Mouse (Mus musculus): ENCODE results near the gene Zfp683. TPM values are rescaled to one million over a fixed set of nuclear protein-coding genes. Genes with fewer than 3 reads are reported as not detected.

The Zfp683 gene
- polyA plus RNA-seq, 1 experiment from 2014 or later = not detected

- 87% methylated on average over 6 of the region's 6 CpGs for WGBS
- no peak overlapping the region for H3K4me2 ChIP-seq (replicated peaks)
- H3K4me3 ChIP-seq = no peak overlapping the region
- ATAC-seq (ENCODE audit: low FRiP score, low read depth) = no peak
- H3K9me3 ChIP-seq = no peaks in the 10 kb centered on the region
- H3K9ac ChIP-seq (replicated peaks) = no peak overlapping the region
- no peak overlapping the region for H3K27ac ChIP-seq (replicated peaks)
- H3K4me1 ChIP-seq = peaks cover 3% of the 10 kb centered on the region; the same call in 1 of the 2 replicates
- peaks cover 14% of the 10 kb centered on the region for H3K27me3 ChIP-seq
- no peaks in the 10 kb centered on the region for H3K36me3 ChIP-seq
Measured at GRCm38 (mm10) chr4:134058908-134059307, 5.3 kb downstream of the Zfp683 start.

DNA sequence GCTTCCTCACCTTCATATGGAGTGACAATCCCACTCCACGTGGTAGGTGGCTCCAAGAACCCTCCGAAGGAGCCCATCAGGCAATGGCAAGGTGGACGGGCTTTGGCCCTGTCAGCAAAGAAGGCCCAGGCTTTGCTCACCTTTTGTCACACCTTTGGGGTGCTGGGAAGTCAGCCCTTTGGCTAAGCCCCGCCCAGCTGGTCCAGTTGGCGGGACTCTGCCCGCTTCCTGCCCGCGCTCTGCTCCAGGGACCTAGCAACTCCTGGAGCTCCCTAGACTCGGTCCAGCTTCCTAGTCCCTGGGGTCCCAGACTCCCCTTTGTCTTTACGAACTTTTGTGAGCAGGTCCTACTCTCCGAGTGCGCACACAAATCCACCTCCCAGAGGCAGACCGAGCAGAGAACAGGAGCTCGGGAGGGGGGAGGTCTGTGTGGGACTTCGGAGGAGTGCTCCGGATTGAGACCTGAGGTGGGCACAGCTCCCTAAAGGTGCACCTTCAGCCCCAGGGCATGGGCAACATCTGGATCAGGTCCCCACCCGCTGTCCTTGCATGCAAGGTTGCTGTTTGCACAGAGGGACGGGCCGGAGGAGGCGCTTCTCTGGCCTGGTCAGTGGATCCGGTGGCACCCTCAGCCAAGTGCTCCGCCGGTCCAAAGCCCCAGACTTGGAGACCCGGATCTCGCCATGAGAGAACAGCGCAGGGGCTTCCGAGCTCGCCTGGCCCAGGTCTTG lies 6.7 kb downstream of the Zfp683 start, which contains the start of gene Crybg2:
Gene Crybg2, plus strand, starts transcription at position 681 of the 731 bp plus-strand sequence.
- Histone ChIP-seq H3K36me3 (no peaks in the 10 kb centered on the region), H3K9ac (replicated peaks) (no peak within 1 kb of the TSS), H3K27ac (replicated peaks) (no peak within 1 kb of the TSS), H3K9me3 (no peaks in the 10 kb centered on the region), H3K27me3 (peaks cover 23% of the 10 kb centered on the region), H3K4me2 (replicated peaks) (no peak within 1 kb of the TSS), H3K4me3 (no peak within 1 kb of the TSS), H3K4me1 (peaks cover 3% of the 10 kb centered on the region; the same call in 1 of the 2 replicates)
- 50% methylated on average over 28 of the region's 28 CpGs for WGBS
- ATAC-seq (ENCODE audit: low FRiP score, low read depth) = no peak

- H3K4me3 ChIP-seq = no peak overlapping the region
- H3K36me3 ChIP-seq = no peaks in the 10 kb centered on the region
- WGBS = 63% methylated on average over 17 of the region's 18 CpGs
- peaks cover 3% of the 10 kb centered on the region; the same call in 1 of the 2 replicates for H3K4me1 ChIP-seq
- H3K4me2 ChIP-seq (replicated peaks) = no peak overlapping the region
- H3K9ac ChIP-seq (replicated peaks) = no peak overlapping the region
- ATAC-seq (ENCODE audit: low FRiP score, low read depth) = no peak
- peaks cover 30% of the 10 kb centered on the region for H3K27me3 ChIP-seq
- H3K9me3 ChIP-seq = no peaks in the 10 kb centered on the region
- H3K27ac ChIP-seq (replicated peaks) = no peak overlapping the region
Measured at GRCm38 (mm10) chr4:134061166-134061830, 7.7 kb downstream of the Zfp683 start.

DNA sequence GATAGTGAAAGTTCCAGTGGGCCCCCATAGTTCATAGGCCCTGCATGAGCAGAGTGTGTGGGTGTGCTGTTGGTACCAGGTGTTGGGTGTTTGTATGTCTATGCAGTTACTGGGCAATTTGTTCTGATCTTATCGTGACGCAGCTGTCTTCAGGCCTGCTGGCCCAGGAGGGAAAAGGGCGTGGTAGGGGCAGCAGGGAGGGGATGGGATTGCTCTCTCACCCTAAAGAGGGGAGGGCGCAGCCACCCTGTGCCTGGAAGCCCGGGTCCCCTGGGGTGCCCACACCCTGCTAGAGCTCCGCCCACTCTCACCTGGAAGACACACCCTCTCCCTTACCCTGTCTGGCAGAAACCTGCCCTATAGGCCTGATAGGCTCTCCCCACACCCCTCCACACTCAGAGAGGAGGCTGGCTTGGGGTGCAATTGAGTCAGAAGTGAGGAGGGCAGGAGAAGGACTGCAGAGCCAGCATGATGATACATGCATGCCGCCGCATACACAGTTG lies 8.4 kb downstream of the Zfp683 start:
- peaks cover 36% of the 10 kb centered on the region for H3K27me3 ChIP-seq
- no peak for ATAC-seq (ENCODE audit: low FRiP score, low read depth)
- no peak overlapping the region for H3K4me2 ChIP-seq (replicated peaks)
- H3K4me1 ChIP-seq = peaks cover 3% of the 10 kb centered on the region; the same call in 1 of the 2 replicates
- no peaks in the 10 kb centered on the region for H3K9me3 ChIP-seq
- H3K9ac ChIP-seq (replicated peaks) = no peak overlapping the region
- H3K27ac ChIP-seq (replicated peaks) = no peak overlapping the region
- H3K4me3 ChIP-seq = no peak overlapping the region
- H3K36me3 ChIP-seq = no peaks in the 10 kb centered on the region
- 53% methylated on average over 8 of the region's 8 CpGs for WGBS

DNA sequence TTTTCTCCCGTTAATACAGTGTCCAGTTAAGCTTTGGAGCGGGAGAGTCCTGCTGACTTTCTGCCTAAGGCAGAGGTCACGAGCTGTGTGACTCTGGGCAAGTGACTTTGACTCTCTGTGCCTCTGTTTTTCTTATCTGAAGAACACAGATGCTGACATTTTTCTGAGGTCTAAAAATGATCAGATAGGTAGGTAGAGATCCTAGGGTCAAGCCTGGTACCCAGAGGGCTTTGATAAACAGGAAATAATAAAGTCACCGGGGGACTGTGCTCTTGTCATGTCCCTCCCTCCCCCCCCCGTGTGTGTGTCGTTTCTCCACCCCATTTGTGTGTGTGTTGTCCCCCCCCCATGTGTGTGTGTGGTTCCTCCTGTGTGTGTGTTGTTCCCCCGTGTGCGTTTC lies 8.9 kb downstream of the Zfp683 start:
- H3K4me1 ChIP-seq = peaks cover 3% of the 10 kb centered on the region; the same call in 1 of the 2 replicates
- H3K27me3 ChIP-seq = peaks cover 39% of the 10 kb centered on the region
- WGBS = 66% methylated on average over 8 of the region's 8 CpGs
- no peak overlapping the region for H3K4me2 ChIP-seq (replicated peaks)
- H3K9me3 ChIP-seq = no peaks in the 10 kb centered on the region
- no peak for ATAC-seq (ENCODE audit: low FRiP score, low read depth)
- H3K9ac ChIP-seq (replicated peaks) = no peak overlapping the region
- H3K4me3 ChIP-seq = no peak overlapping the region
- no peaks in the 10 kb centered on the region for H3K36me3 ChIP-seq
- no peak overlapping the region for H3K27ac ChIP-seq (replicated peaks)

- H3K27ac ChIP-seq (replicated peaks) = no peak overlapping the region
- H3K36me3 ChIP-seq = no peaks in the 10 kb centered on the region
- no peaks in the 10 kb centered on the region for H3K9me3 ChIP-seq
- H3K4me3 ChIP-seq = no peak overlapping the region
- 17% methylated on average over 22 of the region's 23 CpGs for WGBS
- H3K27me3 ChIP-seq = peaks cover 32% of the 10 kb centered on the region
- no peaks in the 10 kb centered on the region for H3K4me1 ChIP-seq
- no peak overlapping the region for H3K9ac ChIP-seq (replicated peaks)
- H3K4me2 ChIP-seq (replicated peaks) = no peak overlapping the region
- ATAC-seq (ENCODE audit: low FRiP score, low read depth) = no peak
Measured at GRCm38 (mm10) chr4:134065431-134066004, 11.9 kb downstream of the Zfp683 start.

DNA sequence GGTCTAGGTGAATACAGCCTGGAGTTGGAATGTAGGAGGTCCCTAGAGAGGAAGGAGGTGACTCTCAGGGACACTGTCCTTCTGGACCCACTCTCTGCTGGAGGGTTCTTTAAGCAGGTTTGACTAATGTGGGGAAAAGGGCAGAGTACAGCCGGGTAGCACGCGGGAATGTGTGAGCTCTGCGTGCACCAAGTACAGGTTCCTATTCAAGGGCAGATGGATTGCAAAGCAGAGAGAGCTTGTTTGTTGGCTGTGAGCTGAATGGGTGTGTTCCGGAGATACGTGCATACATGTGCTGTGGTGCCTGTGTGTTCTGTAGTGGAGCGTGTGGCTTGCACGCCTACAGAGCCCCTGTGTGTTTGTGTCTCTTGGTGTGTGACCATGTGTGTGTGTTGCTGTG lies 13.7 kb downstream of the Zfp683 start:
- ATAC-seq (ENCODE audit: low FRiP score, low read depth) = no peak
- WGBS = 91% methylated on average over 8 of the region's 8 CpGs
- no peak overlapping the region for H3K9ac ChIP-seq (replicated peaks)

GRCm38 (mm10) chr4:134067833-134068544 lies 14.4 kb downstream of the Zfp683 start:
- Histone ChIP-seq H3K4me1 (no peaks in the 10 kb centered on the region), H3K9ac (replicated peaks) (no peak overlapping the region), H3K4me3 (no peak overlapping the region), H3K4me2 (replicated peaks) (no peak overlapping the region), H3K9me3 (no peaks in the 10 kb centered on the region), H3K27me3 (peaks cover 25% of the 10 kb centered on the region), H3K36me3 (no peaks in the 10 kb centered on the region), H3K27ac (replicated peaks) (no peak overlapping the region)
- no peak for ATAC-seq (ENCODE audit: low FRiP score, low read depth)
- WGBS = 87% methylated on average over 7 of the region's 7 CpGs

More for the DNA sequence above, 13.7 kb downstream of the Zfp683 start:
- no peaks in the 10 kb centered on the region for H3K36me3 ChIP-seq
- no peak overlapping the region for H3K4me3 ChIP-seq
- H3K27ac ChIP-seq (replicated peaks) = no peak overlapping the region
- H3K4me1 ChIP-seq = no peaks in the 10 kb centered on the region
- no peaks in the 10 kb centered on the region for H3K9me3 ChIP-seq
- no peak overlapping the region for H3K4me2 ChIP-seq (replicated peaks)
- H3K27me3 ChIP-seq = peaks cover 25% of the 10 kb centered on the region

DNA sequence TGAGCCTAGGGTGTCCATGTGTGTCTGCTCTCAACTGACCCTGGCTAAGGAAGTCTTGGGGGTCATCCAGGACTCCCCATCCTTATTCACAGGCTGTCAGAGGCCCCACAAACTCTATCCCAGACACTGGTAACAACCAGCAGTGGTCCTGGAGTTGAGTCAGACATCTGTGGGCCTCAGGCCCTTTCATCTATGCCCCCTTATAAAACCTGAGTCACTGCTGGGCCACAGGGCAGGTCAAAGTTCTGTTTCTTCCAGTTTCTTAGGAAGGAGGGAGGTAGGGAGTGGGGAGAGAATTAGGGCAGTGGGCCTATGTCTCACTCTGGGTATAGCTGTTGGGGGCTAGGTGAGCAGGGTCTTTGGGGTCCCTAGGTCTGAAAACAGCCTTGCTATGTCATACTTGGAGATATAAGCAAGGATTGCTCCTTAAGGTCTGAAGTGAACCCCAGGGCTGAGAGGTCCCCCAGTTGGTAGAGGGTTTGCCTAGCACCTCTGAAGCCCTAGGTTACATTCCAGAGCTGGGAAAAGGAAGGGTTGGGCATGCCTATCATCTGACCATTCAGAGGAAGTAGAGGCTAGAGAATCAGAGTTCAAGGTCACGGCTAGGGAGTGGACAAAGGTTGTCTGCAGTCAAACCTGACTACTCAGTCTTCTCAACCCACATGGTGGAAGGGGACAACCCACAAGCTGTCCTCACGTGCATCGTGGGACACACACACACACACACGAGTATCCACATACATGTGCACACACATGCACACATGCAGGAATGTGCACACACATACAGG lies 15.3 kb downstream of the Zfp683 start:
- no peak overlapping the region for H3K4me2 ChIP-seq (replicated peaks)
- H3K4me1 ChIP-seq = no peaks in the 10 kb centered on the region
- no peak overlapping the region for H3K9ac ChIP-seq (replicated peaks)
- H3K4me3 ChIP-seq = no peak overlapping the region
- no peaks in the 10 kb centered on the region for H3K9me3 ChIP-seq
- no peaks in the 10 kb centered on the region for H3K36me3 ChIP-seq
- ATAC-seq (ENCODE audit: low FRiP score, low read depth) = no peak
- no peak overlapping the region for H3K27ac ChIP-seq (replicated peaks)
- WGBS = 92% methylated on average over 4 of the region's 4 CpGs
- H3K27me3 ChIP-seq = peaks cover 25% of the 10 kb centered on the region

- H3K36me3 ChIP-seq = no peaks in the 10 kb centered on the region
- no peak for ATAC-seq (ENCODE audit: low FRiP score, low read depth)
- WGBS = 14% methylated on average over 3 of the region's 3 CpGs
- no peak overlapping the region for H3K4me3 ChIP-seq
- H3K9me3 ChIP-seq = no peaks in the 10 kb centered on the region
- peaks cover 34% of the 10 kb centered on the region for H3K27me3 ChIP-seq
- H3K4me2 ChIP-seq (replicated peaks) = no peak overlapping the region
- H3K4me1 ChIP-seq = peaks cover 14% of the 10 kb centered on the region
- no peak overlapping the region for H3K27ac ChIP-seq (replicated peaks)
- H3K9ac ChIP-seq (replicated peaks) = no peak overlapping the region
Measured at GRCm38 (mm10) chr4:134078694-134079093, 25.1 kb downstream of the Zfp683 start.

DNA sequence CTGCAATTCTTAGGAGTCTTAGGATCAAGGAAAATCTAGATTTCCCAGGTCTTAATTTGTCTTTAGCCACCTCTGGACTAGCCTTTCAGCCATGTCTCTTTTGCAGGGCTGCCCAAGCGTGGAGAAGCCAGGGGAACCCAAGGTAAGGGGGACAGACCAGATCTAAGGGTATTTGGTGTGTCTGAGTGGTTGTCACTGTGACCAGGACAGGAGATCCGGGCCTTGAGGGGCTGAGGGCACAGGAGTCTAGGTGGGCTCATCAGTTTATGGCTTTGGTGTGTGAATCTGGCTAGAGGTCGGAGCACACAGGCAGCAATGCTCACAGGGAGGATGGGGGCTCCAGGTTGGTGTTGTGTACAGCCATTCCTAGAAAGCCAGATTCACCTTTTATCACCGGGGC lies 27.0 kb downstream of the Zfp683 start:
- H3K9me3 ChIP-seq = no peaks in the 10 kb centered on the region
- H3K27ac ChIP-seq (replicated peaks) = no peak overlapping the region
- no peak overlapping the region for H3K4me2 ChIP-seq (replicated peaks)
- WGBS = 84% methylated on average over 4 of the region's 4 CpGs
- no peaks in the 10 kb centered on the region for H3K36me3 ChIP-seq
- peaks cover 14% of the 10 kb centered on the region for H3K4me1 ChIP-seq
- ATAC-seq (ENCODE audit: low FRiP score, low read depth) = no peak
- H3K4me3 ChIP-seq = no peak overlapping the region
- peaks cover 34% of the 10 kb centered on the region for H3K27me3 ChIP-seq
- no peak overlapping the region for H3K9ac ChIP-seq (replicated peaks)
